Mouse (Mus musculus) spleen, adult 18-20 months (tissue): ENCODE measurements at regions not wholly inside any gene's neighbourhood (a gene's known extent, or its start where the extent isn't known, plus 50 kb on each side); places are given as distances from the start of the nearest gene placed in this dataset.

Experiments
- DNase-seq, 2 experiments: peaks; one replicate each; pipeline ENCODE4 v3.0.0; 2022; ENCODE audit warnings: mixed read lengths in 2 of 2

GRCm38 (mm10) chr10:21783478-21783877 lies 98.5 kb upstream of the Sgk1 start:
- DNase-seq = no peak

- no peak for DNase-seq
Observed at GRCm38 (mm10) chr10:21785110-21785509, 96.9 kb upstream of the Sgk1 start.

- DNase-seq = no peak
Observed at GRCm38 (mm10) chr10:21785785-21786184, 96.2 kb upstream of the Sgk1 start.

GRCm38 (mm10) chr10:21789847-21790530 lies 92.0 kb upstream of the Sgk1 start:
- DNase-seq = no peak

- DNase-seq = no peak
Observed at GRCm38 (mm10) chr10:21790991-21791390, 91.0 kb upstream of the Sgk1 start.

GRCm38 (mm10) chr10:21792431-21792830 lies 89.6 kb upstream of the Sgk1 start:
- no peak for DNase-seq

GRCm38 (mm10) chr10:21793641-21794040 lies 88.3 kb upstream of the Sgk1 start:
- DNase-seq = no peak

GRCm38 (mm10) chr10:21796386-21796785 lies 85.6 kb upstream of the Sgk1 start:
- no peak for DNase-seq

GRCm38 (mm10) chr10:21798103-21798502 lies 83.9 kb upstream of the Sgk1 start:
- no peak for DNase-seq

GRCm38 (mm10) chr10:21801556-21801955 lies 80.4 kb upstream of the Sgk1 start:
- no peak for DNase-seq

- no peak for DNase-seq
Observed at GRCm38 (mm10) chr10:21803184-21803583, 78.8 kb upstream of the Sgk1 start.

- no peak for DNase-seq
Observed at GRCm38 (mm10) chr10:21804761-21805160, 77.2 kb upstream of the Sgk1 start.

- DNase-seq = no peak
Observed at GRCm38 (mm10) chr10:21805606-21806005, 76.4 kb upstream of the Sgk1 start.

- no peak for DNase-seq
Observed at GRCm38 (mm10) chr10:21806716-21807115, 75.3 kb upstream of the Sgk1 start.

- DNase-seq = no peak
Observed at GRCm38 (mm10) chr10:21819686-21820085, 62.3 kb upstream of the Sgk1 start.

- DNase-seq = no peak
Observed at GRCm38 (mm10) chr10:21821421-21821820, 60.6 kb upstream of the Sgk1 start.

GRCm38 (mm10) chr10:21824418-21825025 lies 57.5 kb upstream of the Sgk1 start:
- no peak for DNase-seq

- DNase-seq = no peak
Observed at GRCm38 (mm10) chr10:21826793-21827504, 55.0 kb upstream of the Sgk1 start.

- DNase-seq = no peak
Observed at GRCm38 (mm10) chr10:21827505-21827844, 54.5 kb upstream of the Sgk1 start.

GRCm38 (mm10) chr10:21828432-21829061 lies 53.4 kb upstream of the Sgk1 start:
- no peak for DNase-seq

- no peak for DNase-seq
Observed at GRCm38 (mm10) chr10:21829062-21829731, 52.8 kb upstream of the Sgk1 start.

GRCm38 (mm10) chr10:21831002-21831696 lies 50.8 kb upstream of the Sgk1 start:
- no peak for DNase-seq
